Mouse (Mus musculus) mouse trophoblast stem cell (cell line): Measurements from ENCODE around the gene Pea15a.

Experiments used
- in situ Hi-C, 2 experiments: fragments of 300-500 bp; cut with MseI, MboI; formaldehyde crosslinking; loops; 2 replicates in 1 of 2; 3 replicates in 1 of 2; pipeline ENCODE4 v1.15.1; 2025

Gene Pea15a

DNA sequence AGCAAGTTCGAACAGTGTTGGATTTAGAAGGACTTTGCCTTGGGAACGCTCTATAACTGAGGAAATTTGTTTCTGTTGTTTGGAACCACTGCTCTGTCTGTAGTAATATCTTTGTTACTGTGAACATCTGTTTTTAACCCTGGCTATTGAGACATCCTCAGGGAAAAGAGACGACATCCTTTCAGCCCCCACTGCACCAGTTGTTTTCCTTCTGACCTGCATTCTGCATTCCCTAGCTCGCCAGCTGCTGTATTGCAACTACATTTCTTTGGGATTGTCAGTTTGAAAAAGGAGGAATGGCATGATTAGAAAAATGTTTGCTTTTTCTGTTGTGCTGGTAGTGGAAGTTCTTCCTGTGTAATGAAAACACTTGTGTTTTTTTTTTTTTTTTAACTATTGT lies 25.7 kb downstream of the Pea15a start:
- in situ Hi-C loops: no loop called here

DNA sequence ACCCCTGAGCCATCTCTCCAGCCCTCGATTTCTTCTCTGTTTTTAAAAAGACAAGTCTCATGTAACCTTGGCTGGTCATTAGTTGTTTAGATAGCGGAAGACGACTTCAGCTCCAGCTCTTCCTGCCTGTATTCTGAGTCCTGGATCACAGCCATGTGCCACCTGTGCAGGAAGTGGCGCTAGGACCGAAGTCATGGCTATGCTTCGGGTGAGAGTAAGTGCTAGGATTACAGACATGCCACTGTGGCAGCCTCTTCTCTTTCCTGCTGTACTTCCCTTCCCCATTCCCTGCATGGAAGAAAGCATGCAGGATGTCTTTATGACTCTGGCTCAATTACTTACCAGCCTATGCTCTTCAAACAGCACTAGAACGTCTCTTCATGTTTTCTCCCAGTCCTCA lies 27.5 kb downstream of the Pea15a start:
- in situ Hi-C loops: no loop called here

DNA sequence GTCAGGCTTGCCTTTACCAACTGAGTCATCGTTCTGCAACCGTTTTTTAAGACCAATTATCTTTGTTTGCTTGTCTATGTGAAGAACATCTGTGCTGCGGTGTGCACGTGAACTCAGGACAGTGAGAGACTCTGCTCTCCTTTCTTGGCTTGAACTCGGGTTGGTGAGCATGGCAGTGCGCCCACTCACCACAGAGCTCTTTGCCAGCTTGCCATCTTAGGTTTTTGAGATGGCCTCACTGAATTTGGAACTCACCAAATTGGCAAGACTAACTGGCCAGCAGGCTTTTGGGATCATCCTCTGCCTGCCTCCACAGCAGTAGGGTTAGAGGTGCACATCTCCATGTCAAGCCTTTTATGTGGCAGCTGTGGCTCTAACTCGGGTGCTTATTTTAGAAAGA lies 28.8 kb downstream of the Pea15a start:
- in situ Hi-C loops: no loop called here

DNA sequence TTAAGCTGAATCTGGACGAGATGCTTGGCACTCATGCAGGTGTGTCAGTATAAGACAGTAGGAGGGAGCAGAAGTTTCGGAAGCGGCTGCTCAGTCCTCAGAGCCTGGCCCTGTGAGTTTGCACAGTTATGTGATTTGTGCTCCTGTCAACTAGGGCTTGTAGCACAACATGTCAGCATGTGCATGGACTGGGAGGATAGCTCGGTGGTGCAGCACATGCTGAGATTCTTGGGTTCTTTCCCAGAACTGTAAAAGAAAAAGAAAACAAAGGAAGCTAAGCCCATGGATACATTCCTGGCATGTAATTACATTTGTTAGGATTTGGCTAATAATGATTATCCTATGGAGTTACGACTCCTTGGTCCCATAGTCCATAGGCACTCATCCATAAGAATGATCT lies 33.4 kb downstream of the Pea15a start:
- in situ Hi-C loops: no loop called here

DNA sequence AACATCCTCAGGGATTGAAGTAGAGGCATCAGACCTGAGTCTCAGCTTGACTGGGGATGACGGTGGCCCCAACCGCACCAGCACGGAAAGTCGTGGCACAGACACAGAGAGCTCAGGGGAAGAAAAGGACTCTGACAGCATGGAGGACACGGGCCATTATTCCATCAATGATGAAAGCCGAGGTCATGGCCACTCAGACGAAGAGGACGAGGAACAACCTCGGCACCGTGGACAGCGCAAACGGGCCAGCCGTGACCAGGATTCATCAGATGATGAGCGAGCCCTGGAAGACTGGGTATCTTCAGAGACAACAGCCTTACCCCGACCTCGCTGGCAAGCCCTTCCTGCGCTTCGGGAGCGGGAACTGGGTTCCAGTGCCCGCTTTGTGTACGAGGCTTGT lies 34.2 kb downstream of the Pea15a start:
- in situ Hi-C loops: no loop called here

DNA sequence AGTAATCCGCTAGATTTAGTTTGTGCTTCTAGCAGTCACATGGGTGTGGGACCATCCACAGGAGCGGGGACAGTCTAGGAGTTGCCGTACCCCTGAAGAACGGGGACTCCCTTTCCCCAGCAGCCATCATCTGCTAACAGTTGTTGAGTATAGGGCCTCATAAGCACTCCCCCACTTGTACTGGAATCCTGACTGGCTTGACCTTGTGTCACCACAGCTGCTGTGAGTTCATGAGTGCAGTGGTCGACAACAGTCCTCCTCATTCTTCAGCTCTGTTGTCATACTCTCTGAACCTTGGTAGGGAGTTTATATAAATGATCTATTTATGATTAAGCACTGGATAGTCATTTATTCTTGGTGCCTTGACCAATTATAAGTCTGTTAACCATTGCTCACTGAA lies 36.8 kb downstream of the Pea15a start:
- in situ Hi-C loops: no loop called here

DNA sequence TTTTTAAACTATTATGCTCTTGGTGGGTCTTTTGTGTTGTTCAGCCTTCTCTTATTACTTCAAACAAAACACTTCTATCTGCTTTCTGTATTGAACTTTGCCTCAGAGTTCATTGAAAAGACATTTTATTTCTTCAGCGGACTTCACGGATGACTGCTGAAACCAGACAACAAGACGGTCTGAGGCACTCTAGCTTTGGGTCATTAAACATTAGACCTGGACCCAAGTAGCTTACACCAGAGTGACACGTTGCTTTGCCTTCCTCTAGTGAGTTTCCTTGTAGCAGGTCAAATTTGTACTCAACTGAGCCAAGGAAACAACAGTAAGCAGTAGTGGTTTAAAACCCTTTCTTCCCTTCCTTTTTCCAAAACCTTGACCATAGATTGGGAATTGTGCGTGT lies 38.7 kb downstream of the Pea15a start:
- in situ Hi-C loops: no loop called here

DNA sequence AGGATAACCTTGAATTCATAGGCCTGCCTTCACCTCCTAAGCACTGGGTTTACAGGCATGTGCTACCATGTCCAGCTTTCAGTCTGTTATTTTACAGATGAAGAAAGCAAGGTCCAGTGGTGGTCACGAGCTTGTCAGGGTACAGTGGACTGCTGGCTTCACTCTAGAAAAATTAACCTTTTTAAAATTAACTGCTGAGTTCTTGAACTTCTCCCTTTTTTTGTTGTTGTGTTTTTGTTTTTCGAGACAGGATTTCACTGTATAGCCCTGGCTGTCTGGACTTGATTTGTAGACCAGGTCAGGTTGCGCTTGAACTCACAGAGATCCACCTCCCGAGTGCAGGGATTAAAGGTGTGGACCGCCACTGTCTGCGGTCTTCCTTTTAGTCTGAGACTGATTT lies 43.6 kb downstream of the Pea15a start:
- in situ Hi-C loops: no loop called here

DNA sequence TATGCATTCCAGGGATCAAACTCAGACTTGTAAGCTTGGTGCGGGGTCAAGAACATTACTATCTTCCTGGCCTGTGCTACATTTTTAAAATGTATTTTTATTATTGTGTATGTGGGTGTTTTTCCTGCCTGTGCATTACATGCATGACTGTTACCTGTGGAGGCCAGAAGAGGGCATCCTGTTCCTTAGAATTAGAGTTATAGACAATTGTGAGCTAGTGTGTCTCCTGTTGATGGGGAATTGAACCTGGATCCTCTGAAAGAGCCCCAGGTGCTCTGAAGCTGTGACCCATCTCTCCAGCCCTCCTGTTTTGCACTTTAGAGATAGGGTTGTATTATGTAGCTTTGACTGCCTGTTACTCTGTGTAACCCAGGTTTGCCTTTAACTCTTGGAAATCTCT lies 44.6 kb downstream of the Pea15a start:
- in situ Hi-C loops: no loop called here

DNA sequence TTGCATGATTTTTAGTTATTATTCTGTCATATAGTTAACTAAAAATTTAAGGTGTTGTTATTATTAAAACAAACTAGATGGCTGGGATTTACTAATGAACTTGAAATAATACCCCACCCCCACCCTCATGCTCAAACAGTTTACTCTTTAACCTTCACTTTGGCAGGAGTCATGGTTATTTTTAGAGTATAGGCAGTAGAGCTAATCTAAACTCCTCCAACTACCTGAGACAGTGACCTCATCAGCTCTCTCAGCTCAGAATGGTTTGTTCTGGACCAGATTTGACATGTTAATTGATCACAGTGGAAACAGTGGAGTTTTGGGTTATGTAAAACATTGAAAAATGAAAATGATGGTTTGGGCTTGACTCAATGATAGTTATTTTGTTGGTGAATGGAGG lies 46.1 kb downstream of the Pea15a start:
- in situ Hi-C loops: no loop called here

DNA sequence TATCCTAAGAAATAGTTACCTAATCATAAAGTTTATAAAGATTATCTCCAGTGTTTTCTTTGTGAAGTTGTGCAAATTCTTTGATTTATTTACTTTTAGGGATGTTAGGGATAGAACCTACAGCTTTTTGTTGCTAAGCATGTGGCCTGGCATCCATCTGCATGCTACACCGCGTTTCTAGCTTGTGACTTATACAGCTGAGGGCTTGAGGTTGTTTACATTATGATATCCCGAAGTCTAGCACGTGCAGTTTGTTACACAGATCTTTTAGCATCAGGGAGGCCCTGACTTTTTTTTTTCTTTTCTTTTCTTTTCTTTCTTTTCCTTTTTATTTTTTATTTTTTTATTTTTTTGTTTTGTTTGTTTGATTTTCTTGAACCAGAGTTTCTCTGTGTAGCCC lies 46.6 kb downstream of the Pea15a start:
- in situ Hi-C loops: no loop called here

DNA sequence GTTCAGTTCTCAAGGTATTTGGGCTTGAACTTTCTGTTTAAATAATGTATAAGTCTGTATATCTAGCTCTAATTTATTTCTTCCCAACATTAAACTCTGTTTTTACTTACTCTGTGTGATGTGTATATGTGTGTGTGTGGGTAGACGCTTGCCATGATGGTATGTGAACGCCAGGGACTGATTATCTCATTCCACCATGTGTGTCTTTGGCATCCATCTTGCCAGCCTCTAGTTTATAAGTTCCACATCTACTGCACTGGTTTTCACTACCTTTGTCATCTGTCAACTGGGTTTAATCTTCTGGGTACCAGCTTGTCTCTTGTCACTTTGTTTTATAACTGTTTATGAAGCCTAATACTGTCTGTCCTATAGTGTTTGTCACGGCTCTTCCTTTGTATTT lies 51.1 kb downstream of the Pea15a start:
- in situ Hi-C loops: no loop called here

DNA sequence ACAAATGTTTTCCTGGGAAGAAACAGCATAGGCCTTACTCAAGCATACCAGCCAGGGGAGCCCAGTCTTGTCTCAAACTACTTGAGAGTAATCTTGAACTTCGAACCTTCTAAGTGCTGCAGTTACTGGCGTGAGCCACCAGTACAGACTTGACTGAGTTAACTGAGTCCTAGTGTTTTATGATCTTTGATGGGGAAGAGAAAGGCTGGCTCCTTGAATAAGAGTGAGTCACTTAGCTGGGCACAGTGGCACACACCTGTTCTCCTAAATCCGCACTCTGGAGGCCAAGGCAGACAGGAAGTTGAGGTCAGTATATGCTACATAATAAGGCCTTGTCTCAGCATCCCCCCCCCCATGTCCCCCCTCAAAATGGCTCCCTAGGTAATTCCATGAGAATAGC lies 52.1 kb downstream of the Pea15a start:
- in situ Hi-C loops: no loop called here

DNA sequence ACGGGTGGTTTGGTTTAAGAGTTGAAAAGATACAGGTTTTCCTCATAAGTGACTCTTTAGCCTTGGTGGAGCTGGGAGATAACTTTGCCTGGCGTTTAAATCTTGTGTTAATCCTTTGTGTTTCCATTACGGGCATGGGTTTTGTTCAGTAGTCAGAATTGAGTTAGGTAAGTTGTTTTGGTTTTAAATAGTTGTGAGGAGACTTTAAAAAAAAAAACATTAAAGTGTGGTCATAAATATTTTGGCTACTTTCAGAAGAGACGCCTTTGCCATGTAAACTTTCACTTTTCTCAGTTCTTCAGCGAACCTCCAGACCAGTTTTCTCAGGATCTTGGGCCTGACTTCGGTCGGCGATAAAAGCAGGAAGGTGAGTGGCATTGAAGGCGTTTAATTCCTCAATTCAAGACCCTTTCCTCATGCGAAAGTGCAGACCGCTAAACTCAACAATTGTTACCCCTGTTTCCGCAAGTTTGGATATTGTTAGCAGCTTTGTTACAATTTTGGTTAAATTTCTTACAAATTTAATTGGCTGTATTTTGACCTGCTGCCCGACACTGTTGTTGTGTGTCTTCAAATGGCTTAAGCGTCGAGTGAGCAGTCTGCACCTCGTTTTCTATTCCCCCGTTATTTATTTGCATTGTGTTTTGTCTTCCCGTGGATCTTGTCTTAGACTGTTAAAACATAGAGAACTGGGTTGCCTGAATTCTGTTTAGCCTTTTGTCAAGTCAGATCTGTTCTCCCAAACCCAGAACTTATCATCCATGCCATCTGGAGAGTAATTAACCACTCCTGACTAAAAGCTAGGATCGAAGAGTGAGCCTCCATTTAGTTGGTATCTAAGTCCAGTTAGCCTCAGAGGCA lies 57.4 kb downstream of the Pea15a start:
- in situ Hi-C loops: no loop called here

DNA sequence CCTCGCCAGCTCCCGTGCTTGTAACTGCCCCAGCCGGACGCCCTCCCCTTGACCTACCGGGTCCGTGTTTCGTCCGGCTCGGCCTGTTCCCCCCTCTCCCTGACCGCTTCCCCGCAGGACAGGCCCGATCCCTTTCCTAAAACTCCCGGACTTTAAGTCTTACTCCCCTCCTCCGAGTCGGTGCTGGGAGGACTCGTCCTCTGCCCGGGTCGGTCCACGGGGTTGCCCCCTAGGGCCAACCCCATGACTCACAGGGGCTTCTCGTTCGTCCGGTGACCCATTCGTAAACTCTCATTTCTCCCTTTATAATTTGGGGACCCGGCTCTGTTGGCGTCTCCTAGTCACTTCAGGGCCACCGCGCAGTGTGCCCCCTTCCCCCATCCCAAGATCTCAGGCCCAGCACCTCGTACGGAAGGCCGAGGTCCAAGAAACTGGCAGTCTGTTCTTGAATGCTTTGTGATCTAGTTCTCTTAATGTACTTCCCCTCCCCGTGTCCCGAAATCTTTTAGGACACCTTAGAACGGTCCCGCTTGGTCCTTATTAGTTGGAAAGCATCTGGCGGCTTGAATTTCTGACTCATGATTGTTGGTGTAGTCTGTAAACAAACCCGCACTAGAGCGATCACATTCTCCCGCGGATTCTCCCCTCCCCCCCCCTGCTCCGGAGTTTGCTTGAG lies 58.2 kb downstream of the Pea15a start:
- in situ Hi-C loops: no loop called here

DNA sequence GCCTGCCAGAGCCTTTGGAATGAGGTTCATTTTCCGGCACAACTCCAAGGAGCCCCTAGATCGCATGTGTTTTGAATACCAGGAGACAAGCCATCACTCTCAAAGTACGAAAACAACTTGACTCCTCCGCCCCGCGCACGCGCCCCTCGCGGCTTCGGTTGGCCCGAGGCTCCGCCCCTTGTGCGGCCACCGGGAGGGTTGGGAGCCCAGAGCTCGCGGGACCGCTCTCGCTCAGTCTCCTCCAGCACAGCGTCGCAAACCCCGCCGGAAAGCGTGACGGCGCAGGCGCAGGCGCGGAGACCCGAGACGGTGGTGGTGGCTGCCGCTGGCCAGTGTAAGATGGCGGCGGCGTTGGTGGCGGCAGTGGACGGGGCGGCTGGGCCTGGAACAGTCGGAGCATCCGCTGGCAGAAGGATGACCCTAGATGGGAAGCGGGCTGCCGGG lies 58.7 kb downstream of the Pea15a start, which contains the start of gene Dcaf8:
Dcaf8 (plus strand) TSS at position 250 of the 444 bp plus-strand sequence.
- in situ Hi-C loops: no loop called here
